Mouse (Mus musculus): ENCODE measurements around the gene Mup20. TPM values are rescaled to one million over a fixed set of nuclear protein-coding genes. Genes with fewer than 3 reads are reported as not detected.

Gene Mup20
- total RNA-seq (2023): not detected

DNA sequence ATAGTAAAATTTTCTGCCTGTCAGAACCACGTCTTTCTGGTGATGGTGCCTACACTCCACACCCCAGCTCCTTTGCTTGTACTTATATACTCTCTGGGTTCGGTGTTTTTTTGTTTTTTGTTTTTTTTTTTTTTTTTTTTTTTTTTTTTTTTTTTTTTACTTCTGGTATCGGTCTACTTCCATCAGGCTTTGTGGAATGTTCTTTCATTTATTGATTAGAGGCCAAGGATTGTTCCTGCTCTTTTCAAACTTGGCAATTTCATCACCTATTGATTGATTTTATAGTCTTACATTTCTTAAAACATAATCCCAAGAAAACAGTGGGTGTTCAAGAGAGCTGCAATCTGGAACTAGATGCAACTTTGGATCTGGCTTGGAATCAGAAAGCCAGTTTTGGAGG, at the start of gene Mup20:
Gene Mup20 (minus strand): TSS at position 101 of the 400 bp plus-strand sequence.

DNA sequence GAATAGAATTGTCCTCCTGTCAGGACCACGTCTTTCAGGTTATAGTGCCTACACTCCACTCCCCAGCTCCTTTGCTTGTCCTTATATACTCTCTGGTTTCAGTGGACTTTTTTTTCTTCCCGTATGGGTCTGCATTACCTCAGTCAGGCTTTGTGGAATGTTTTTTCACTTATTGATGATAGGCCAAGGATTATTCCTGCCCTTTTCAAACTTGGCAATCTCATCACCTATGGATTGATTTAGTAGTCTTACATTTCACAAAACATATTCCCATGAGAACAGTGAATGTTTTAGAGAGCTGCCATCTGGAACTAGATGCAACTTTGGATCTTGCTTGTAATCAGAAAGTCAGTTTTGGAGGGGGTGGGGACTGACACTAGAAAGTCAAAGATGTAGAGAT, 33.3 kb upstream of the Mup20 start, which contains the start of gene Mup3:
Gene Mup3 (minus strand): TSS at position 102 of the 400 bp plus-strand sequence.

Other genes starting within 250 kb of the Mup20 start
- gene Mup5, start 218.9 kb downstream of the Mup20 start, total RNA-seq (2023): not detected
- not detected for gene Mup3, start 33.2 kb upstream of the Mup20 start, total RNA-seq (2023)
- gene Mup21, start 96.7 kb upstream of the Mup20 start, total RNA-seq (2023): not detected
- gene Zfp37, start 176.9 kb upstream of the Mup20 start, total RNA-seq (2023): not detected
- gene Slc31a2, start 208.4 kb upstream of the Mup20 start, total RNA-seq (2023): 3.6 TPM